Mouse (Mus musculus) kidney, postnatal 36 days (tissue): ENCODE measurements around the gene Gm14418.

Experiments used
- DNase-seq, 2 experiments: peaks; one replicate each; pipeline ENCODE4 v3.0.0; 2021 to 2022; ENCODE audit warnings: mixed read lengths in 2 of 2

The Gm14418 gene

DNA sequence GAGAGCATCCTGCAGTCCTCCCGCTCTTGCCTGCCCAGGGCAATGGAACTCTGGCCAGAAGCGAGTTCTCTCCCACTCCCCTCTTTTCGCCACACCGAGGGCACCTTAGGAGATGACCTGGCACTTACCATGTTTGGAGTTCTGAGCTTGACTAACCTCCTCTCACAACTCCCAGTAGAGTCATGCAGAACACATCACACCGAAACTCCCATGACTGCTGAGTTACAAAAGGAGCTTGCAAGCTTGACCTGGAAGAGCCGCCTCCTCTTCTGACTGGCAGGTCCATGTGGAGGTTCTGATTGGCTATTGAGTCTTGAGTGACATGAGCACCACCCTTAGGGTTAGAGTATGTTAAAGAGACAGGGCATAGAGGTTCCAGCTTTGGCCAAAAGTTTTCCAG lies at the start of gene Gm14418:
TSS of gene Gm14418 (minus strand) at position 225 of the 400 bp plus-strand sequence.
- peak in 1 of 2 experiments; percentile 2 for DNase-seq
